Mouse (Mus musculus) brain, embryonic 18.5 days (tissue): ENCODE measurements around the gene Dmpk.

Experiments used
- DNase-seq: peaks from one replicate; pipeline ENCODE4 v3.0.0-alpha.2; 2012; ENCODE audit warnings: low read depth, low spot score

The Dmpk gene

DNA sequence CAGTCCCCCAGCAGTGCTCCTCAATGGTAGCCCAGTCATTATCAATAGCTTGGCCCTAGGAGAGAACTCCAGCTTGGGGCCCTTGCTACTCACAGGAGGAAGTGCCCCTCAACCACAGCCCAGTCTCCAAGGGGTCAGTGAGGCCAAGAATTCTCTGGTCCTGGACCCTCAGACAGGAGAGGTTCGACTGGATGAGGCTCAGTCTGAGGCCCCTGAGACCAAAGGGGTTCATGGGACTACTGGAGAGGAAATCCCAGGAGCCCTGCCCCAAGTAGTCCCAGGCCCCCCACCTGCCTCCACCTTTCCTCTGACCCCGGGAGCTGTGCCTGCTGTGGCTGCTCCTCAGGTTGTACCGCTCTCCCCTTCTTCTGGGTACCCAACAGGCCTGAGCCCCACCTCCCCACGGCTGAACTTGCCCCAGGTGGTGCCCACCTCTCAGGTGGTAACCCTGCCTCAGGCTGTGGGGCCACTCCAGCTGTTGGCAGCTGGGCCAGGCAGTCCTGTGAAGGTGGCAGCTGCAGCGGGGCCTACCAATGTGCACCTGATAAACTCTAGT is 12.8 kb downstream of the Dmpk start:
- DNase-seq, result no peak

DNA sequence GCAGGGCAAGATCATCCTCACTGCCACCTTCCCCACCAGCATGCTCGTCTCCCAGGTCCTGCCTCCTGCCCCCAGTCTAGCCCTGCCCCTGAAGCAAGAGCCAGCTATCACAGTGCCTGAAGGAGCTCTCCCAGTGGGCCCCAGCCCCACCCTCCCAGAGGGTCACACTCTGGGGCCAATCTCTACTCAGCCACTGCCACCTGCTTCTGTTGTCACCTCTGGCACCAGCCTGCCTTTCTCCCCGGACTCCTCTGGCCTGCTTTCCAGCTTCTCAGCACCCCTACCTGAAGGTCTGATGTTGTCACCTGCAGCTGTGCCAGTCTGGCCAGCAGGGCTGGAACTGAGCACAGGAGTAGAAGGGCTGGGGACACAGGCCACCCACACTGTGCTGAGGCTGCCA is 13.6 kb downstream of the Dmpk start:
- no peak for DNase-seq

DNA sequence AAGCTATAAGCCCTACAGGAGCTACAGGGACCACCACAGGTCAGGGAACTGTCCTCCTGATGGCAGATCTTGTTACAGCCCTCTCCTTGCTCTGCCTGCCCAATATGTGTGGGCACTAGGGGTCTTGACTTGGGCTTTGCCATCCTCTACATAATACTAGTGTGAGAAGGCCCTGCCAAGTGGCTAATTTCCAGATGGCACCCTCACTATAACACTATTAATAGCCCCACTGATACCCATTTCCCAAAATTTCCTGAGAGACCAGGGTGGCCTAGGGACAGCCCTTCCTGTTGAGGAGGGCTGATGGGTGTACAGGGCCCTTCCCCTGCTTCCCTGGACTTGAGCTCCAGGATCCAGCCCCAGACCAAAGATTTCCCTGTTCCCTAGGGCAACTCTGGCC is 14.2 kb downstream of the Dmpk start:
- no peak for DNase-seq

DNA sequence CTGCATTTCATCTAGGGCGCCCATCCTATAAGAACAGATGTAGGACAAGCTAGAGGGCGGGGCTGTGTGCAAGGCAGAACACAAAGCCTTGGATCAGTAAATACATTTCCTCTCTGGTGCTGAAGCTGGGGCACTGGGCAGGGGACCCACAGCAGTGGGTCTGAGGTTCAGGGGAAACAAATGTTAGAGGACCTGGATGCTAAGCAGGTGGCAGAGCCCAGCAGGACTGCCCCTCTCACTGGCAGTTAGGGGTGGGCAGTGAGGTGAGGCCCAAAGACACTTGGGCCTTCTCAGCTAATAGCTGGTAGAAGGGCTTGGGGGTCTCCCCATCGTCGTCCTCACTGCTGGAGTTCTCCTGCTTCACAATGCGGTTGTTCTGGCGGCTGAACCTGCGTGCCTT is 15.2 kb downstream of the Dmpk start:
- DNase-seq, result no peak

DNA sequence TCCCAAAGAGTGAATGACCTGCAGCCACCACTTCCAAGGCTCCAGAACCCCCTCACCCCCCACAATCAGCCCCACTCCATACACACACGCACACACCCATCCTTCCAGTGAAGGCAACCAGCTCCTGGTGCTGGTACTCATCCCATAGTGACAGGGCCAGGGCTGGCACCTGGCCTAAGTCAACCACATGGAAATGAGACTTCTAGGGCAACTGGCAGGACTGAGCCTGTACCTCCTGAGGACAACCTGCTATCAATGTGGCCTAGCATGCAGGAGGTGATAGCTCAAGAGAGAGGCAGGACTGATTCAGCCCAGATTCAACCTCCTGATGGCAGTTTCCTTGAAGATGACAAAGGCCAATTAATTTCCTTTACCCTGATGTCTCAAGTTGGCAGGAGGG is 16.6 kb downstream of the Dmpk start:
- no peak for DNase-seq

DNA sequence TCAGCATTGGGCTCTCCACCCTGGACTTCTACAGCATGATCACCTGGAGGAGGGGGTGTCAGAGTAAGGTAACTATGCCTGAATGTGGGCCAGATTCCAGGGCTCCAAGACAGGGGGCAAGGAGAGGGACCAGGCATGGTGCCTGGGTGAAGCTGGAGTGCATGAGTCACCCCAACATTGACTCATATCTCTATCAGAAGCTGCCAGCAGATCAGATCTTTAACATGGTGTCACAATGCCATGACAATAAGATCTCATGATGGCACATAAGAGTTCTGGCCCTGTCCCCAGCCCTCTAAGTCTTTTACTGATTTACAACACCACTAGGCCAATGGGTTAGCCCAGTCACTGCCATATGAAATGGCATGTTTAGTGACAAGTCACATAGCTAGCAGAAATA is 20.1 kb downstream of the Dmpk start:
- DNase-seq, result no peak

DNA sequence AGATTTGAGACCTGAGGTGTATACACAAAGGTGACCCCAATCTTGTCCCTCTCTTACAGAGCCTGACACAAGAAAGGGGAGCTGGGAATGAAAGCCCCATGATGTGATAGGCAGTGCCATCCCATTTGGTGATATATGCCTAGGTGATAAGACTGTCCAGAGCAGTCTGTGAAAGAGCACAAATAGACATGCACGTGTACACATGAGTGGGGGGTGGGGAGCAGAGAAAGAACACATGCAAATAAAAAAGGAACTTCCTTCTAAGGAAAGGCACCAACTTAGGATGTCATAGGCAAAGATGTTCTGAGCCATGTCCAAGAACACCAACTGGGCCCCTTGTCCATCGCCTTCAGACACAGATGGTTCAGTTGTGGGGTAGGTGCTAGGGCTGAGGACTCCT is 20.8 kb downstream of the Dmpk start:
- DNase-seq, result no peak

DNA sequence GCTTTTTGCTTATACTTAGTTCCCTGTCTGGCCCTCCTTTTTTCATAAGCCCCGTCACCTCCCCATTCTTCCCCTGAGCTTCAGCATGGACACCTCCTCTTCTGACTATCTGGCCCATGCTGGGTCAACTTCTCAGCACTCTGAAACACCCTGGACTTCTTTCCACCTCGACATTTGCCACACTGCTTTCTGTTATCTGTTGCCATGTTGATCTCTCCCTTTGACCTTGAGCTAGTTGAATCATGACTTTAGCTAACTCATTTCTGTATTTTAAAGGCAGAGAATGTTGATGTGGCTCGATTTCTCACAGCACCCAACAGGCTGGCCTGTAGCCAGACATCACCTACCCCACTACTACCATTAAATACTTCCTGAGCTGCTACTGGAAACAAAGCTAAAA is 23.8 kb downstream of the Dmpk start:
- DNase-seq, result no peak

DNA sequence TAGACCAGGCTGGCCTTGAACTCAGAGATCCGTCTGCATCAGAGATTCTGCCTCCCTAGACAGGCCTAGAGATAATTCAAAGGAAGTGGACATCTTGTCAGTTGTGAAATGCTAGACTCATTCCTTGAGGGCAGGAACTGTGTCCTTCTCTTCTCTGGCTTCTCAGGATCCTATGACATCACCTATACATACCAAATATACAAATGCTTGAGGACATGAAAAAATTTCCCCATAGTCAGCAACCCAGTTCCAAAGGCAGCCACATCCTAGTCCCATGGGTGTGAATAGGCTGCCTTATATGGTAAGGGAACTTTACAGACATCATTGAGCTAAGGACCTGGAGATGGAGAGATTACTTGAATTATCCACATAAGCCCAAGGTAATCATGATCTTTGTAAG is 25.9 kb downstream of the Dmpk start:
- no peak for DNase-seq

DNA sequence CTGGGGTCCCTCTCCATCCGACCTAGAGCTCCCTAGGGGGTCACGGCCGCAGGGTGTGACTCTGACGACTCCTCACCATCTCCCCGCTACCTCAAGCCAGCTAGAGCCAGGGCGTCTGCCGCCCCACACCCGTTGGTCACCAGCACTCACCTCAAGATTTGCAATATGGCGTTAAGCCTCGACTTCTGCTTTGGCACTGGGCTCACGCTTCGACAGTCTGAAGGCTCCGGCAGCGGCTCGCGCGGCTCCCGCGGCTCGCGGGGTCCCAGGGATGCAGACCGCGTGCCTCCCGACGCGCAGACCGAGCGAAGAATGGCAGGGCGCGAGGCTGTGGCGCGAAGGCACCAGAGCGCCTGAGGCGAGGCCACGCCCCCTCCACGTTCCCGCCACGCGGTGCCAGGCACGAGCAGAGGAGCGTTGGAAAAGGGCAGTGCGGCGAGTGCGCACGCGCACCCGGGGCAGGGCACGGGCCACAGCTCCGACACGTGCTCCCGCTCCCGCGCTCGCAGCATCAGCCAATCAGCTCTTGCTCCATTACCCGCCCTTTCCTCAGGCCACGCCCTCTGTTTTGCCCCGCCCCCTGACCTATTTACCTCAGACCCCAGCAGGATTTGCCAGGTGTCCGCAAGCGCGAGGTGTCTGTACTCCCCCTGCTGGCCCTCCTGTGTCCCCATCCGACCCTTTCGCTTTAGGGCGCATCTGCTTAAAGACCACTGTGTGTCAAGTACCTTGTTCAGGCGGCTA is 34.6 kb downstream of the Dmpk start, which contains the start of gene Gm4969:
Gene Gm4969, minus strand, starts transcription at position 341 of the 744 bp plus-strand sequence.
- no peak for DNase-seq

DNA sequence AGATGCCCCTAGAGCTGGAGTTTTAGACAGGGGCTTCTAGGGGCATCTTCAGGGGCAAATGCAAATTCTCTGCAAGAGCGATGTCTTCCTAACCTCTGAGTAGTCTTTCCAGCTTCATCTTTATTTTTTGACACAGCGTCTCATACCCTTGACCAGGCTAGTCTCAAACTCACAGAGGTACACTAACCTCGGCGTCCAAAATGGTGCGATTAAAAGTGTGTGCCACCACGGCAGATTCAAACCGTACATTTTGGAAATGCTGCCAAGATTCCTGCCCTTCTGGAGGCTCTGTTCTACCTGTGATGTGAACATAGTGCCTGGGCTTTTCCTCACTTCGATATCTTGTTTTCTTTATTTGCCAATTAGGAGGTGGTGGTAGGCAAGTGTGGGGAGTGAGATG is 35.4 kb downstream of the Dmpk start:
- no peak for DNase-seq

DNA sequence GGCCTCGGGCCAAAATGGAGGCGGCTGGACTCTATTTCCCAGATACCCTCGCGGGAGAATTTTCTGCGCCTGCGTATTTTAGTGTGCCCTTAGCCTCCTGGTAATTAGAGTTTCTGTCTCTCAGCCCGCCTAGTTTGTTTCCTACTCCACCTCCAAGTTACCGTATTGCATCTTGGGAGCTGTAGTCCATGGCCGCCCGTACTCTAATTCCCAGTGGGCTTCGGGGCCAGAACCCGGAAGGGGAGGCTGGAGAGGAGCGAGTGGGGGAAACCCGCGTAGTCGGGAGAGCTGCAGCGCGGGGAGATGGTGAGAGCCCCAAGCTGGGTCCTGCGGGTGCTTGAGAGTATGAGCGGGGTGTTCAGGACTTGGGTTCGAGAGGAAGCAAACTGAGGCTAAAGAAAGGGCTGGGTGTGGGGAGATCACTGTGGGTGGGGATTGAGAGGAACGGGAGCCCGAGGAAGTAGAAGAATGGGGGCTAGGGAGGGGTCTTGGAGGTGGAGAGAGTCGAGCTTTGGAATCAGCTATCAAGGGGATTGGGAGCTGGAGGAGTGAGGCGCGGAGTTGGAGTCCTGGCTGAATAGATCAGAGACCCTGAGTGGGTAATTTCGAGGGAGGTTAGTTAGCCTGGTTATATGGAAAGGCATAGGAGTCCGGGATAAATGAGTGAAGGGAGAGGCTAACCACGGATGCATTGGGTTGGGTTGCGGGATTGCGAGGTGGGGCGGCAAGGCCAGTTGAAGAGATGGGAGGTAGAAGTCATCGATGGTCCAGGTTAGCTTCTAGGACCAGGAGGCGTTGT is 36.2 kb downstream of the Dmpk start, which contains the start of gene Fbxo46:
Gene Fbxo46, plus strand, starts transcription at position 229 of the 799 bp plus-strand sequence.
- DNase-seq, result peak; percentile 95

DNA sequence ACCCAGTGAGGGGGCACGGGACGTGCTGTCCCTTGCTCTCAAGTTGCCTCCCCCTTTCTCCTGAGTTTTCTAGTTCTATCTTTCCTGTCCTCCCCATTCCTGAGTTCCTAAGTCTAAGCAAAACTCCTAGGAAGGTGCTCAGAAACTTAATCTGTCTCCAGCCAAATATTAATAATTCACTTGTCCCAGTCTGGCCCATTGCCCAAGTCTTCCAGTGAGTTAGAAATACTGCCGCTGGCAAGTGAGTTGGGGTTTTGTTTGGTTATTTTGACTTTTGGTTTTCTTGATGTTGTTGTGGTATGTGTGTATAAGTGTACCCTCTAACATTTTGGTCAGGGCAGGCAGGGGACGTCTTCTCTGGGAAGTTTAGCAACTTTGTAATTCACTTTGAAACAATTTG is 38.0 kb downstream of the Dmpk start:
- no peak for DNase-seq

DNA sequence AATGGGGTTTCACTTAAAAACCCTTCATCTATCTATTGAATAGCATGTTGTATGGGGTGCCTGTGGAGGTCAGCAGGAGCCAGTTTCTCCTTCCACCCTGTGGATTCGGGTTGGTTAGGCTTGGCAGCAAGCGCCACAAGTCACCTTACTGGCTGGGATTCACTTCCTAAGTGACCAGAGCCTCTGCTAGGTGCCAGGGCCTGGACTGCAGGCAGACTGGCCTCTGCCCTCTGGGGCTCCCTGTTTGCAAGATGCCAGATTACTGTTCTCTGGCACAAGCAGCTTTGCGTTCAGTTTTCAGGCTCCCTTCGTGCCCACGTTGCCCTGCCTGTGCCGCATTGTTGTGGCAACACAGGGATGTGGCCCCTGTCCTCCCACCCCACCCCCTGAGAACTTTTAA is 41.1 kb downstream of the Dmpk start:
- DNase-seq, result no peak

DNA sequence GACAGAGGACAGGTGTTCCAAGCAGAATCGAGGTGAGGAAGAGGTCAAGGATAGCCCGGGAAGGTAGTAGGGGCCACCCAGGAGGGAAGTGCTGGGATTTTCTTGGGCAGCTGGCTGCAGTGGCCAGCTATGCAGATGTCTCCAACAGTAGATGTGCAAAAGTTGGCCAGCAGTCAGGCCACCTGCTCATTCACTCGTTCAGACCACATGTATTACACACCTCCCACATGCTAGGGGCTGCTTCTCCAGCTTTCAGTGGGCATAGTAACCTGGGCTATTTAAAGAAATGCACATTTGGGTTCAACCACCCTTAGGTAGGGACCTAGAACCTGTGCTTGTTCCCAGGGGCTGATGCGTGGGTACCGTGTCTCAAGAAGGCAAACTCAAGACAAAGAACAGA is 44.1 kb downstream of the Dmpk start:
- DNase-seq, result no peak

DNA sequence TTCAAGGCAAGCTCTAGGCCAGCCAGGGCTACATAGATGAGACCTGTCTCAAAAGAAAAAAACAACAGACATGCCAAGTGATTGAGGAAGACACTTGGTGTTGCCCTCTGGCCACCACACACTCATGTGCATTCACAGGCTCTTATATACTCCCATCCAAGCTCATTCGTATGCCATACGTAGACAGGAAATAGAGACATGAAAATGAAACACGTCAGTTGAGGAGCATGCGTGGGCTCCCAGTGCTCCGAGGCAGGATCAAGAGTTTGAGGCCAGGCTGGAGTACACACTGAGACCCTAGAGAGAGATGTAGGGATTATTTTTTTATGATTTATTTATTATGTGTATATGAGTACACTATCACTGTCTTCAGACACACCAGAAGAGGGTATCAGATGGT is 45.7 kb downstream of the Dmpk start:
- DNase-seq, result no peak

DNA sequence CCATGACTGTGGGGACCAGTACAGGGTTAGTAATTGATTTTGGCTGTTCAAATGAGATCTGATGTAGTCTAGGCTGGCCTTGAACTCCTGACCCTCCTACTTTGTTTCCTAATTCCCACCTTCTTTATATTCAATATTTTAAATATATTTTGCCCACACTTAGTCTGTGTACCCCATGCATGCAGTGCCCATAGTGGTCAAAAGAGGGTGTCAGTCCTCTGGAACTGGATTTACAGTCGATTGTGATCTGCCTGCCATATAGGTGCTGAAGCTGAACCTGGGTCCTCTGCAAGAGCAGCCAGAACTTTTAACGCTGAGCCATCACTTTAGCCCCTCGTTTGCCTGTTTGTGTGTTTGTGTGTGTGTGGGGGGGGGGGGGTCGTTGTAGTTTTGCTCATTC is 47.0 kb downstream of the Dmpk start:
- no peak for DNase-seq

DNA sequence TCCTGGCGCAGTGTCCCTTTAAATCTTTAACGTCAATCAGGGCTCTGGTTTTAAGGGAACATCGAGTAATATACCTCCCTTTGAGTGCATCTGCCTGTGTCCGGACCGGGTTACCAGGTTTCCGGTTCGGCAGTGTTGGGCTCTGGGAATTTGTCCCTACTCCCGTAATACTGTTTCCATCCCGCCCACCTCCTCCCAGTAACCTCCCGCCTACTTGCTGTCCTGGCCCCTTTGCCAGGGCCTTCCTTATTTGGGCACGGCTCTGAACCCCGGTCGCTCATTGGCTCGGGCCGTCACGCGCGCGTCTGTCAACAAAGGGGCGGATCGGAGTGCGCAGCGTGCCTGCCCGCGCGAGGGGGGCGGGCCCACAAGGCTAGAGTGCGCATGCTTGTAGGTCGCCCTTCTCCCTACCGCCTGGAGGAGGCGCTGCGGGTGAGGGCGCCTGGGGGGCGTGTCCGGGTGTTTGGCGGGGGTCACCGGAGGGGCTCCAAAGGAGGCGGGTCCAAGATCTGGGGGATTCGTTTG is 47.7 kb downstream of the Dmpk start:
- peak; percentile 96 for DNase-seq

DNA sequence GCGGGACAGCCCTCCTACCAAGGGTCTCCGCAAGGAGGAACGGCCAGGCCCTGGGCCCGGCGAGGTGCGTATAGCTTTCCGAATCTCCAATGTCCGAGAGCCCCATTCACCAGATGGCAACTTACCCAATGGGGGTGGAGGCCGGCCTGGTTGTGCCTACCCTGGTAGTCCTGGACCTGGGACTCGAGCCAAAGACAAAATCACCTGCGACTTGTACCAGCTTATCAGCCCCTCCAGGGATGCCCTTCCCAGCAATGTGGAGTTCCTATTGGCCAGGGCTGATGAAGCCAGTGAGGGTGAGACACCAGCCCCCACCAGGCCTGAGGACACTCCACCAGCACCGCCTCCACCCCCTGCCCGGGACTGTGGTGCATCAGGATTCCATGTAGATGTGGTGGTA is 52.5 kb downstream of the Dmpk start:
- DNase-seq, result no peak

DNA sequence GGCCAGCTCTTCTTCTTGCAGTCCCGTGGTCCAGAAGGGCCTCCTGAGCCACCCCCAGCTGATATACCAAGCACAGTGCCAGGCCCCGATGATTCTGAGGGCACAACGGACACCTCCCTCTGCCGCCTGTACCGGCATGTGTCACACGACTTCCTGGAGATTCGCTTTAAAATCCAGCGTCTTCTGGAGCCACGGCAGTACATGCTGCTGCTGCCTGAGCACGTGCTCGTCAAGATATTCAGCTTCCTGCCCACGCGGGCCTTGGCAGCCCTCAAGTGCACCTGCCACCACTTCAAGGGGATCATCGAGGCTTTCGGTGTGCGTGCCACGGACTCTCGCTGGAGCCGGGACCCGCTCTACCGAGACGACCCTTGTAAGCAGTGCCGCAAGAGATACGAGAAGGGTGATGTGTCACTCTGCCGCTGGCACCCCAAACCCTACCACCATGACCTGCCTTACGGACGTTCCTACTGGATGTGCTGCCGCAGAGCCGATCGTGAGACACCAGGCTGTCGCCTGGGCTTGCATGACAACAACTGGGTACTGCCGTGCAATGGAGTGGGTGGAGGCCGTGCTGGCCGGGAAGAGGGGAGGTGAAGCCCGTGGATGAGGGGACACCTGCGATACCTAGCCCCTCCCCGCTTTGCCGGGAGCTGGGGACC is 53.2 kb downstream of the Dmpk start:
- no peak for DNase-seq

DNA sequence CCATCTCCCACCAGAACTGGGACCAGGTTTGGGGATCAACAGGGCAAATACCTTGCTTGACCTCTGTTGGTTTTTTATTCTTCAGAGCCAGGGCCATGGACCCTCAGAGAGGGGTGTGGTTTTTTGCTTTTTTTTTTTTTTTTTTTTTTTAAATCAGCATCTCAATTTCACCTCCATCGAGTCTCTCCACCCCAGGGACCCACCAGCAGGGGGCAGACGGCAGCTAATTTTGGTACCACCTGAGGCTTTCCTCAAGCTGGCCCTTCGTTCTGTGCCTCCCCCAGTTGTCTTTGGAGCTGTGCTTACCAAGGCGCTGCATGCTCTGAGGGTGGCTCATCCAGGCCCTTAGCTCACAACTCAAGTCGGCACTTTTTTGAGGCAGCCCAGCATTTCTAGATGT is 53.7 kb downstream of the Dmpk start:
- DNase-seq, result no peak
